Mouse (Mus musculus) layer of hippocampus, postnatal 14 days (tissue): ENCODE measurements around the gene Fxr1. TPM values are rescaled to one million over a fixed set of nuclear protein-coding genes. Genes with fewer than 3 reads are reported as not detected.
"Not testable (repeated sequence)": the region's sequence is repeated elsewhere in the genome, so short reads cannot be mapped to it uniquely, and the experiment has no call there.

Experiments used
- DNase-seq, 2 experiments: peaks; one replicate each; pipeline ENCODE4 v3.0.0; 2021 to 2022; ENCODE audit warnings: low spot score in 2 of 2, mixed read lengths in 1 of 2
- total RNA-seq, 2 experiments: library from RNA; stranded (reverse); gene quantifications; 2 replicates each; pipeline ENCODE4 v1.2.3; 2021

Gene Fxr1
- total RNA-seq, 2 experiments from 2014 or later, result 74.0 to 77.7 TPM

DNA sequence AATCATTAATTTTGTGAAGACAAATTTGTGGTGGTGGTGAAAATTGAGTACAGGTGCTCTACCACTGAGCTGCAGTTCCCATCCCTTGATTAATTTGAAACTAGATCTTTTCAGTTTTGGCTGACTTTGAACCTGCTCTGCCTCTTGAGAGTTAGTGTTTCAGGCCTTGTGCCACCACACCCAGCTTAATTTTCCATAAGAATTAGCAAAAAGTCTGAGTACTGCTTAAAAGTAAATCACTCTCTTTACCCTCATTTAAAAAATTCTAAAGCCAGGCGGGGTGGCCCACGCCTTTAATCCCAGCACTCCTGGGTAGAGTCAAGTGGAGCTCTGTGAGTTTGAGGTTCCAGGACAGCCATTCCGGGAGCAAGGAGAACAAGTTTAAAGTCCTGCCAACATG lies 16.0 kb downstream of the Fxr1 start:
- DNase-seq, result no peak

DNA sequence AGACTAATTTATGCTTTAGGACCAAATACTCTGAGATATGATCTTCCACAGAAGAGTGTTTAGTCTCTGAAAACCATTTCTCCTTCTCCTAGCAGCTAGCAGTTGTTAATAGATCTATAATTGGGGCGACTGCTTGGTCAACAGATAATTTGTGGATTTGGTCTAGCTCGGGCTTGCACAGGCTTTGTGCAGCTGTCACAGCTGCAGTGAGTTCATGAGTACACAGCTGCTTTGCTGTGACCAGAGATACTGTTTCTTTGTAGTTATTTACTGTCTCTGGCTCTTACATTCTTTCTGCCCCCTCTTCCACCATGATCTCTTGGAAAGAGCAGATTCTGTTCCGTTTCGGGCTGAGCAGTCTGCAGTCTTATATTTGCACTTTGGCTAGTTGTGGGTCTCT lies 22.2 kb downstream of the Fxr1 start:
- DNase-seq, result no peak

DNA sequence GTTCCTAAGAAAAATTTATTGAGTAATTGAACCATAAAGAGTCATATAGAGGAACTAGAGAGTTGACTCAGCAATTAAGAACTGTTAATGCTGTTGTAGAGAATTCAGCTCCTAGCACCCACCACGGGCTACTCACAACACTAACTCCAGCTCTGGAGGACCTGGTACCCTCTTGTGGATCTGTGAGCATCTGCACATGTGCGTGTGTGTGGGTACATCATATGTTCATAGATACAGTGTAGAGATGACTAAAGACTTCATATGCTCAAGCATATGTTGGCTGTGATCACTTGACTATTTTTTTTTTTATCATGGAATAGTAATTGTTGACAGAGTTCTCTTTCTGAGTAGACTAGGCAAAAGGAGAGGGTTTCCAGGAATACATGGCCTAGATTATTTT lies 42.6 kb downstream of the Fxr1 start:
- DNase-seq, result peak in 1 of 2 experiments; percentile 23

DNA sequence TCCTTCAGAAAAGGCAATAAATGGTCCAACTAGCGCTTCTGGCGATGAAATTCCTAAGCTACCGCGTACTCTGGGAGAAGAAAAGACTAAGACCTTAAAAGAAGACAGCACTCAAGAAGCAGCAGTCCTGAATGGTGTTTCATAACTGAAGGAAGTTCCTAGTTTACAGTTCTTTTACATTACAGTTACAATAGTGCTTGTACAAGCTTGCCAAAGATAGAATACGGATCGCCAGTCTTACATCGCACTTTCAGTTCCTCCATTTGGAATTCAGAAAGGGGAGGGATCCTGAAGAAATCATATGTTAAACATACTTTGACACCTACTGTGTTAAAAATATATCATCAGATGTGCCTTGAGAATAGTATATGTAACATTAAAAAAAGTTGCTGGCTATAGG lies 49.2 kb downstream of the Fxr1 start:
- DNase-seq, result not testable (repeated sequence)

DNA sequence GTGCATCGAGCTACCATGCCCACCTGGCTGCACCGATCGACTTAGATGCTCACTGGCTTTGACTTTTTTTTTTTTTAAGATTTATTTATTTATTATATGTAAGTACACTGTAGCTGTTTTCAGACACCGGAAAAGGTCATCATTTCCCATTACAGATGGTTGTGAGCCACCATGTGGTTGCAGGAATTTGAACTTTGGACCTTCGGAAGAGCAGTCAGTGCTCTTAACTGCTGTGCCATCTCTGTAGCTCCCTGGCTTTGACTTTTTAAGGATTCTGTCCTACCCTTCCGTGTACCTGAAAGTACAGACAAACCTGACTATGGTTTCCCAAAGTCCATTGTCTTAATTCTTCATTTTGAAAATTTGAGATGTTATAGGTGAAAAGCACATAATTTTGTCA lies 53.0 kb downstream of the Fxr1 start:
- no peak for DNase-seq

DNA sequence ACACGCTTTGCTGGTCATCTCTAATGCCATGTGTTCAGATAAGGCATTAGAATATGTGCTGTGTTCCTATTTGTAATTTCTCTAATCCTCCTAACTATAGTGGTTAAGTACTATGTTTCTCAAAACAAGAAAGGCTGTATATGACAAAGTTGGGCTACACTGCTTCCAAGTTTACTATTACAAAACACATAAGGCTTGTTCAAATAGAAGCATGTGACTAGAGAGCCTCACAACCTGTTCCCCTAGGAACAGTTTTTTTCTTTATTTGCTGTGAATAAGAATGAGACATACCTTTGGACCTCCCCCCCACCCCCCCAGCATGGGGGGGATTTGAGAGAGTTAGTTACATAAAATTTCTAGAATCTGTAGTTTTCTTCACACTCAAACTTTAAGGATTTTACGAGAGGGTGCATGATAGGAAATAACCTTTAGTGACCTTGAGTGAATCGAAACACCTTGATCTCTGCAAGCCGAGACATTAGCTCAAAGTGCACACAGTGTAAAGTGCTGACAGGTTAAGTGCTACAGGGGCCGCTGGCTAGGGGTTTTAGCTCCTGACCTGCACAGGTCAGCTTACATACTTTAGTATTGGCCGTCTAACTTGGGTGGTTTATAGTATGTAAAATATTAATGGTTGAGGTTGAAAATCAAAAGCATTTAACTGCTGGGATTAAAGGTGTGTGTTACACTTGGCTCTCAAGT lies 56.5 kb downstream of the Fxr1 start:
- no peak for DNase-seq

DNA sequence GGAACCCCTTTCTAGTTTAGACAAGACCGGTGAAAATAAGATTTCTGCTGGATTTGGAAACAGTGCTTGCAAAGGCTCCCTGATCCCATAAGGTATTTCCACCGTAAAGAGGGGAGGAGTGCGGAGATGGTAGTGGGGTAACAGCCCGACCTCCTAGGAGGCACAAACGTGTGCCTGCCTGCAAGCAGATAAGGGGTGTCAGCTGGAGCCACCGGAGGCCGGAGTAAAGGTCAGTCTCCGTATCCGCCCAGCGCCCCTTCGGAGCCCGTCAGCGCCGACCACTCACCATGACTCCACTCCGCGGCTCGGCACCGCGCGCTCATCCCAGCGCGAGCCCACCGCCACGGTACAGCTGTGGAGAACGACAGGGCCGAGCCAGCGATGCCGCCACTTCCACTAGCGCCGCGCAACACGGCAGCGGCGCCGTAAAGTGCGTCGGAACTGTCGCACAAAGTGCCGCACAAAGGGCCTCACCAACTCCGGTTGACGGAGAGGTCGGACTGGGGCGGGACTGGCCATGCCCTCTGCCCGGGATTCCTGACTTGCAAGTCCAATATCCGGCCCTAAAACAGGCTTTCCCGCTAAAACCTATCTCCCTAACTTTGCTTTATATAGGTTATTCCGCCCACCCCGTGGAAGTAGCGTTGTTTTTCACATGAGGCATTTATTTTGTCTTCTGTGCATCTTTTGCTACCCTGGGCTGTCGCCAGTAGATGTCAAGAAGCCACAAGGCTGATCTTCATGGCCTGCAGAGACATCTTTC lies 61.3 kb downstream of the Fxr1 start, which contains the start of gene Dnajc19:
Dnajc19 (minus strand) TSS at position 422 of the 763 bp plus-strand sequence.
- DNase-seq, result peak; percentile 93

DNA sequence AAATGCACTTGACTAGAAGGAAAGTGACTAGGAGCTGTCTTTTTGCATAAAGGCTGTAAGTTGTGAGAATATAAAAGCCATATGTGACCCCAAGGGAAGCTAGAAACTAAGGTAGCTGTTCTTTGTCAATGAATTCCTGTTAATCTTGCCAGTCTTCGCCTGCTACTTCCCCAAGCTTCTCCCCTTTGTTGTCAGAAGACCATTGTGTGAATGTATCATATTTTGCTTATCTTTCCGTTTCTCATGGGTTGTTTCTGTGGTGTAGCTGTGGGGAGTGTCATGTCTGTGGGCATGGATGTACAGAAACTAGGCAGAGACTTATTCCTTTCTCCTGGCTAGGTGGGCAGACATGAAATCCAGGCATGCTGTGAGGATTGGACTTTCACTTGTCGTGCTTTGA lies 62.2 kb downstream of the Fxr1 start:
- no peak for DNase-seq

DNA sequence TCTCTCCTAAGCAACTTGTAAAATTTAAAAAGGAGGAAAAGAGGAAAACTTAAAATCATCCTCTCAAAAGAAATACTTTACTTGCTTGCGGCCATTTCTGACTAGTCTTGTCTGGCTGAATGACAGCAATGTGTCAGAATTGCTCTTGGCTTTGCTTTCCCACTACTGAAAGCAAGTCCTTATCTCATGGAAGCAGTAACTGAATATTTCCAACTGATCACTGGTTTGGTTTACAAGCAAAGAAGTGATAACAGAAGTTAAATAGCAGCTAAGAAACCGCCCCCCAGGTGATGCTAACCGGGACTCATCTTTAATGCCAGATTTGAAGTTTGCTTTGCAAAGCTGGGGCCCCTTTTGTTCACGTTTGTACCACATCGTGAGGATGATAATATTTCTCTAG lies 63.9 kb downstream of the Fxr1 start:
- DNase-seq, result no peak

DNA sequence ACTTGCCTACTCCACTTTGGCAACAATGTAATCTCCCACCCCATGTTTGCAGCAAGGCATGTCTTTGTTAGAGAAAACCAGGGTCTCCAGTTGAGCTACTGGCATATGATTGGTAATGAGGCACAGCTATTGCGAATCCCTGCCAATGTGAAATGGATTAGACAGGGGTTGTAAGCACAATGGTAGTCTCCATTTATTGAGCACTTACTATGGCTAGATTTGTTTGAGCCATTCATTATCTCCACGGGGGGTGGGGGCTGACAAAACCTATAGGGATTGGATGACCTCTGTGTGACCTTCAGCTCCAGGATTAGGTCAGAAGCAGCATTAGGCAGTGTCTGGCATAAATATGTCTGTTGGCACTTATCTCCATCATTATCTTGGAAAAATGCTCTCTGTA lies 83.1 kb downstream of the Fxr1 start:
- no peak for DNase-seq

DNA sequence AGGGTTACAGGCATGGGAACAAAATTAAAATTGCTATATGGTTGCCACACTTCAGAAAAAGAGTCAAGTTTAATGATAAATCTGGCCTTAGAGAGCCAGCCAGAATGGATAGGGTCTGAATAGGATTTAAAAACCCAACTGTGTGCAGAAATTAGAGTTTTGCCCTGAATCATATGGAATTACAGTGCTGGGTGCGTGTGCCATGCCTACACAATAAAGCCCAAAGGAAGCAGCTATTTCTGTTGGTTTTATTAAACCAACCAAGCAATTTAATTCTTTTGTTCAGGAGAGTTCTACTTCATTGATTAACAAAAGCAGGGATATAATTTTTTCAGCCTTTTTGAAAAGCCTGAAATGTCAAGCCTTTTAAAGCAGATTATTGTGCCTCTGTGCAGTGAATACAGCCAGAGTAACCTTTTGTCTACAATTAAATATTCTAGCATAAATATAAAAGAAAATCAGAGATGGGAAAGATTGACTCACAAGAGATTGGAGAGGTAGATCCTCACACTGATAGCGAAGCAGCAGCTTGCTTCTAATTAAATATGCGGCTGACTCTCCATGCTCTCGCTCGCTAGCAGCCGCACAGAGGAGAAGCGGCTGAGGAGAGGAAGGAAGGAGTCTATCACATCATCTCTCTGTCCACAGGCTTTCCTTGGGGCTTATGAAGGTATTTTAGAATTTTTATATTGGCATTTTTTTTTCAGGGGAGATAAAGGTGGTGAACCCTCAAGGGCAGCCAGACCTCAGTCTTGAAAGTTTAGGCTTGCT lies 84.3 kb downstream of the Fxr1 start:
- no peak for DNase-seq

DNA sequence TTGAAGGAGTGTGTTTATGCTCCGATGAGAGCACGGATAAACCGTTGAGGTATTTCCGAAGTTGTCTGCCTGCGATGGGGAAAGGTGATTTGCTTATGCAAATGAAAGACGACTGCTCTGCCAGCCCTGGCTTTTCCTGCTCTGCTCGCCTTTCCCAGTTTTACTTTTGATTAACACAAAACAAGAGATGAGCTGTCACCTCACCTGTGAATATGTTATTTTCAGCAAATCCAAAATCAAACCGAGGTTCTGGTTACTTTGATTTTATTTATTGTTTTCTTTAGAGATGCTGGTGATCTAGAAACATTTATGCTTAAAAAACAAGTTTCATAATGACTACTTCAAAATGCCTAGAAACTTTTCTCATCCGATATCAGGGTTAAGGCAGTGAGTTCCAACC lies 86.7 kb downstream of the Fxr1 start:
- no peak for DNase-seq

DNA sequence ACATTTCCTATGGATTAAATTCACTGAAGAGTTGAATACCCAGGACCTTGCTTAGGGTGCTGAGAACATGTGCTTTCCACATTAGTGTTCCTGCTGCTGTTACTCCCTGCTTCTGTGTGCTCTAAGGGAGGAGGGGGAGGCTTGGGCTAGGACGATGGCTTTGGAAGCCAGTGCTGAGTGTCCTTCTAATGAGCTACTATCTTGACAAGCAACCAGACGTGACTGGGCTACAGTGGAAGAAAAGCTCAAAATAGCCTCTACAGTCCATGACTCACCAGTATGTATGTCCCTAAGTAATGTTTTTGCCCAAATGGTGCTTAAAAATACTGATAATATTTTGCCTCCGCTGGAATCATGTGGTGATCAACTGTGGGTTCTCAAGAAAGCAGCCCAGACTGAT lies 87.9 kb downstream of the Fxr1 start:
- no peak for DNase-seq

DNA sequence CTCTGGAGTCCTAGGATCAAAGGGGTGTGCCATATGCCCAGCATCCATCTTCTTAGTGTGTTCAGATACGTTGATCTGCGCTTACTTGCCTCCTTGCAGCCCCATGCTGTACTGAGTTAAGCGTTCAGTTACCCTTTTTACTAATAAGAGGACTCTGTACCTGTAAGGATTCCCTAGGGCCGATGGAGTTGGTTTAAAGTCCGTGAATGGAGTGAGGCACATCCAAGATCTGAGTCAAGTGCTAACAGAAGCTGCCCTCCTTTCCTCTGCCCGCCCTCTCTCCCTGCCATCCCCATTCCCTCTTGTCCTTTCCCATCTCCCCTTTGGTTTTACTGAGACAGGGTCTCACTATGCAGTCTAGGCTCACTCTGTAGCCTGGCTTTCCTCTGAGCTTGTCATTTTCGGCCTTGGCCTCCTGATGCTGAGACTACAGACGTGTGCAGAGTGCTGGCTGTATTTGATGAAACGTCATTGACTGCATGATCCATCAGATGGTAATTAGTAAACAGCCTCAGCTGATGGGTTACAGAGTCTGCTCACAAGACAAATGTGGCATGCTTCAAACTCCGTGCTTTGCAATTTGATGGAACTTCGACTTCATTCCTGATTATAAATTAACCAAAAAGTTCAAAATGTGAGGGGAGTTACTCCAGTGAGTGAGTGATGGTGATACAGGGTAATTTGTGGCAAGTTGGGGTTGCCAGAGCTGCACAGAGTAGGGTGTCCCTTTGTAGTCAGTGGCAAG lies 92.4 kb downstream of the Fxr1 start:
- no peak for DNase-seq

DNA sequence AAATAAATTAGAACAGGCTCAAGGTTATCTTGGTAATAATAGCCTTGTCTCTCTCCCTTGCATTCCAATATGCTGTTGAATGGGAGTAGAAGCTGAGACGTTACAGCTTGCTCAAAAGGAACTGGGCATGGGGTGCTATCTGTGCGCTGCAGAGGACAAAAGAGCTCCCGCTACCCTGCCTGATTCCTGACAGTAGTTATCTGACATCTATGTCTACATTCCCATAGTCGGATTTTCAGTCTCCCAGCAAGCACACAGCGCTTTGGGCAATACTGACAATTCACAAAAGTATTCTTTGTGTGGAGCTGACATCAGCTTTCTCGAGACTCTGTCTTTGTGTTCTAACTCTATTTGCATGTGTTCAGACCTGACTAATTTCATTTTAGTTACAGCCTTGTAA lies 96.1 kb downstream of the Fxr1 start:
- no peak for DNase-seq

DNA sequence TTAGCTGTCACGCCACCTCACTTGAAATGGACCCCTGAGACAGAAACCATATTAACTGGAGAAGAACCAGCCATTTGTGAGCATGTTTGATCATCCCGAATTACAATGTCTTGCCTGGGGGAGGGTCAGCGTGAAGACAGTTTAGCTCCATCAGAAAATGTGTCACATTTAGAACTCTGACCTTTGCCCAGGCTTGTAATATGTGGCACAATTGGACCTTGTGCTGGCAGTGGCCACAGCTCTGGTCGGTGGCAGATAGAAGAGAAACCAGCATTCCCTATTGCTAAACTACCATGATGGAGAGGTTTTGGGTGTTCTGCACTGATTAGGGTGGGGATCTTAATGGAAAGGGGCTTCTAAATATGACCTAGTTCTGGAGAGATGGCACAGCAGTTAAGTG lies 100.1 kb downstream of the Fxr1 start:
- DNase-seq, result no peak

Other genes starting within 250 kb of the Fxr1 start
- gene Ttc14, start 220.1 kb upstream of the Fxr1 start, total RNA-seq, result 10 to 100 TPM; 68.1 to 84.8 TPM
- 10 to 100 TPM; 26.8 to 32.8 TPM for gene Ccdc39, start 175.6 kb upstream of the Fxr1 start, total RNA-seq
- gene Dnajc19, start 61.4 kb downstream of the Fxr1 start, total RNA-seq, result 10 to 100 TPM; 53.4 to 55.5 TPM